Mouse (Mus musculus) brown adipose tissue, adult 24 weeks (tissue): ENCODE measurements at regions not wholly inside any gene's neighbourhood (a gene's known extent, or its start where the extent isn't known, plus 50 kb on each side); places are given as distances from the start of the nearest gene placed in this dataset.
A peak's percentile ranks its signal among the peaks of the same experiment; 100 is the strongest.

Experiments used
- H3K27ac ChIP-seq: fragments of 200-500 bp; replicated peaks from 2 replicates; pipeline ENCODE4 v1.5.1; 2012; ENCODE audit warnings: low read depth, mild to moderate bottlenecking, low read length
- H3K4me1 ChIP-seq: fragments of 200-500 bp; 2 replicates; pipeline ENCODE4 v1.6.1; 2012; ENCODE audit warnings: low read length, mixed read lengths; ENCODE audit not compliant: control insufficient read depth, insufficient read depth, insufficient read length
- H3K4me3 ChIP-seq: fragments of 200-500 bp; 2 replicates; pipeline ENCODE4 v1.5.1; 2012; ENCODE audit warnings: low read depth, mild to moderate bottlenecking, low read length, moderate library complexity; ENCODE audit not compliant: insufficient read depth

DNA sequence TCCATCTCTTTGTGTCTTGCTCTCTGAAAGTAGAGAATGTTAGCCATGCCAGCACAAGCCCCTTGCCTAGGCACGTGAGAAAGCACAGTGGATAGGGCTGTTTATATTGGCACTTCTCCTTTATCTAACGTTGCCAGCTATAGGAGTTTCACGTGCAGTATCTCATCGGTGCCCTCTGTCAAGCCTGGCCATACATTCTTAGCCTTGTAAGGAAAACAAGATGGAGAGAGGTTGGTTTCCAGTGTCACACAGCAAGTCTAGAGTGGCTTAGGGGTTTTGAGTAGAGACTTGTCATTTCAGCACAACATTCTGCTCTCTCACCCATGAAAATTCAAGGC, 88.1 kb upstream of the Bcl6 start:
- H3K27ac ChIP-seq, result peak overlapping the region; percentile 75
- H3K4me3 ChIP-seq, result no peak overlapping the region
- peaks cover 17% of the 10 kb centered on the region for H3K4me1 ChIP-seq

DNA sequence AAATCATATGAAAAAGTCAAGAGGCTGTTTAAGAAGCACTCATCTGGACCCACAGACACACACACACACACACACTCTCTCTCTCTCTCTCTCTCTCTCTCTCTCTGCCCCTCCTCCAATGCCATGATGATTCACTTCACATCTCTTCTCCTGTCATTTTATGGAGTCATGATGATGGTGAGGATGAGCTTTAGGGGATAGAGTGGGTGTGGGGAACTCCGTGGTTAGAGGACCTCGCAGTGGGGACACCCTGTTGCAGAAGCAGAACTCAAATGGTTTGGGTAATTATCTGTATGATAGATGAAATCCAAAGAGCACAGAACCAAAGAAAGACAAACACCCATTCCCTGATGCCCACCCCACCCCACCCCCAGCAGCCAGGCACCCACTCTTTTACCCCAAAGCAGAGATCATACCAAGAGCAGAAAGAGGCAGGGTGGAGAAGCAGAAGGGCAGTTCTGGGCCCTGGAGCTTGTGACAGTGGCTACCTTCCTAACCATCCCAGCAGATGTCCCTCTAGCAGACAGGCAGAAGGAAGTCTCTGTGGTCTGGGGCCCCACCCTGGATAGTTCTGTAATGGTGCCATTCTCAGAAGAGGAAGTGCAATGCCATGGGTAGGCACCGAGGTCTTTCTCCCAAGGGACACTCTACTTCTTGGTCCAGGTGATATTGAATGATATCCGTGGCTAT, 87.6 kb upstream of the Bcl6 start:
- peak overlapping the region; percentile 75 for H3K27ac ChIP-seq
- H3K4me1 ChIP-seq, result peaks cover 15% of the 10 kb centered on the region
- H3K4me3 ChIP-seq, result no peak overlapping the region

DNA sequence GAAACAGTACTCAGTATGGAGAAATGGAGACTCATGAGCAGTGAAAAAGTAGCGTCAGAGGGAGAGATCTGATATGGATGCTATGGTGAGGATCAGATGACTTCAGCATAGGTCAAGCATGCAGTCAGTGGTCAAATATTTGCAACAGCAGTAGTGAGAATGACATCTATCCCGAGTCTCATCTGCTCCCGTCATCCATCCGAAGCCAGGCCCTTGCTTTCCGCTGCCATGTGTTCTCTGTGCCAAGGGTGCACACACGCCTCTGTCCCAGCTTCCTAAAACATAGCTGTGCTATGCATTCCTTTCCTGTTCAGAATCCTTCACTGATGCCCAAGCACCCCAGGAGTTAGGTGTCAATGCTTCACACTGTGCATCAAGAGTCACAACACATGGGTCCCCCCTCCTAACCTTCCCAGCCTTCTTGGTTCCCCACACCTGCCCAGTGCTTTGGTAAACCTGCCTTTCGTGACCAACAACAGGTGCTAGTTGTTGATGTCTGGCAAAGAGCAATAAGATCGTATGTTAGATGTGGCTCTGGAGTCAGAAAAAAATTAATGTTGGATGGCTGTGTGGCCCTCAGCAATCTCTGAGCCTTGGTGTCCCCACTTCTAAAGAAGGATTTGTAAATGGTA, 85.1 kb upstream of the Bcl6 start:
- H3K27ac ChIP-seq, result no peak overlapping the region
- peaks cover 15% of the 10 kb centered on the region for H3K4me1 ChIP-seq
- H3K4me3 ChIP-seq, result no peak overlapping the region

DNA sequence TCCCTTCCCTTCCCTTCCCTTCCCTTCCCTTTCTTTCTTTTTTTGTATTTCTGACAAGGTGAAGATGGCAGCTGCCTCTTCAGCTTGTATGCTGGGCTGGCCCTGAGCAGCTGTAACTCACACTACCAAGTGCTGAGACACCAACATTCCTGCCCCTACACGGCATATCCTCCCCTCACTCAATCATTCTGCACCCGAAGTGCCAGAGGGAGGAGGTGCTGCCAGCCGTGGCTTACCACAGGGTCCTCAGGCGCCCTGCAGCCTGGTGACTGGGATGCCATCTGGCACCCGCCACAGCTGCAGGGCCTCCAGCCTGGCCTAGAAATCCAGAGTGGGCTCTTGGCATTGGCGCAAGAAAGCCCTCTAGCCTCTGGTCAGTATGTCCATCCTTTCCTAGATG, 84.4 kb upstream of the Bcl6 start:
- Histone ChIP-seq H3K4me3 (no peak overlapping the region), H3K4me1 (peaks cover 15% of the 10 kb centered on the region), H3K27ac (no peak overlapping the region)

DNA sequence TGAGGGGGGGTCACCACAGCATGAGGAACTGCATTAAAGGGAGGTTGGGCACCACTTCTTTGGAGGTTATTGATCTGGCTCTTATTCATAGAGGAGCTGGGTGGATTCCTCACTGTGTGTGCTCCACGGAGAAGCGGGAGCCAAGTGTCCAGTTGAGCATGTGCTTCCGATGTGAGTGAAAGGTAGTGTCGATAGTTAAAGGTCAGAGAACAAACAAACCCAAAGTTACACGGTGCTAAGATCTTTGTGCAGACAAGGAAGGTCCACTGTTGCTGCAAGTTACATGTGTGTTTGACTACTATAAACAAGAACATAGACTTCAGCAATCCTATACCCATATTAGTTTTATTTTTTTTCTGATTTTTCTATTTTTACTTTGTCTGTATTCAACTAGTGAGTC, 80.8 kb upstream of the Bcl6 start:
- no peak overlapping the region for H3K27ac ChIP-seq
- H3K4me3 ChIP-seq, result no peak overlapping the region
- H3K4me1 ChIP-seq, result no peaks in the 10 kb centered on the region

DNA sequence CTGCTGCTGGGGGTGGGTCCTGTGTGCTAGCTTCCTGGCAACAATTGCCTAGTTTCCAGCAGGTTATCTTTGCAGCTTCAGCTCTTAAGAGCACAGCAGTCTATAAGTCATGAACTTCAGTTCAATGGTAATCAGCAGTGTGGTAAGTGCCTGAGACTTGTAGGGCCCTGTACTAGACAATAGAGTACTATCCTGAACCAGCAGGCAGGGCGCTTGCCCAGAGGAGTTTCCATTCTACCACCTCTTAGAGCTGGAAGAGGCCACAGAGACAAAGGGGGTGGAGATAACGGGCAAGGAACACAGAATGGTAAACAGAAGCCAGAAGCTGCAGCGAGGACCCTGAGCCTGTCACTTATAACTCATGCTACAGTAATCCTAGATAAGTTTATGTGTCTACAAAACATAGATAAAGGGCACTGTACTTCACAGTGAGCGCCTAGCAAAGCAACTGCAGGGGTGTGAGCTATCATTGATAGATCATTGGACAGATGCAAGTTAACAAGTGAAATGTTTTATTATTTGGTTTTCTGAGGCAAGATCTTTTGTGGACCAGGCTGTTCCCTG, 79.7 kb upstream of the Bcl6 start:
- Histone ChIP-seq H3K4me3 (no peak overlapping the region), H3K4me1 (no peaks in the 10 kb centered on the region), H3K27ac (no peak overlapping the region)

DNA sequence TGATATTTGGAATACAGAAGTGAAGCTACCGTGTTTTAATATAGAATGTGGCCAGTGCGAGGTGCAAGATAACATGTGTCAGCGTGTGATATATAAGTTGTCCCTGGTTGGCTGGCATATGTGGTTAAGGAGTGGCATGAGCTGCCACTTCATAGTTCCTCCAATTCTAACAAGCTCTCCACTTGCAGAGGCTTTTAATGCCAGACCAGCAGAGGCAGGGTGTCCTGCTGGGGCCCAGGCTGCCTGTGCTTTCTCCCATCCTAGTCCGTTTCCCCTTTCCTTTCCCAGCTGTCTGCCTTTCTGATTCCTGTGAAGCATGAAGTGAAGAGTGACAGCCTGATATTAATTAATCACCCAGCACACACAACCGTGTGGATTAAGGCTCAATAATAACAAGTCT, 73.7 kb upstream of the Bcl6 start:
- Histone ChIP-seq H3K4me3 (no peak overlapping the region), H3K27ac (no peak overlapping the region), H3K4me1 (peaks cover 8% of the 10 kb centered on the region)

DNA sequence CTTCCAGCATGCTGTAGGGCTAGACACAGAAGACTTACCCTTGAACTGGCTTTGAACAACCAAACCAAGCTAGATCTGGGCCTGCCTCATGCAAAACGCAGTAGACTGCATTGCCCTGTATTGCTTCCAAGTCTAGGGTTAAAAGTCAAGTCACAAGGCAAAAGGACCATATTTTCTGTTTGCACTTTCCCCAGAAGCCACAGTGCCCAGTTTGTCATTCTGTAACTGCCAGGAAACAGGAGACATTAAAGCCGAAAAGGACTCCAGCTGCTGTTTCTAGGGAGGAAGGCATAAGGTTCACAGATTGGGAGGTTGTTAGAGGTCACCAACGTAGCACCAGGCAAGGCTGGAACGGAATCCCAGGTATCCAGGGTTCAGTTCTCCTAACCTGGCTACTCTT, 72.8 kb upstream of the Bcl6 start:
- H3K27ac ChIP-seq, result peak overlapping the region; percentile 9; the same call in 1 of the 2 replicates
- H3K4me3 ChIP-seq, result no peak overlapping the region
- H3K4me1 ChIP-seq, result peaks cover 14% of the 10 kb centered on the region

DNA sequence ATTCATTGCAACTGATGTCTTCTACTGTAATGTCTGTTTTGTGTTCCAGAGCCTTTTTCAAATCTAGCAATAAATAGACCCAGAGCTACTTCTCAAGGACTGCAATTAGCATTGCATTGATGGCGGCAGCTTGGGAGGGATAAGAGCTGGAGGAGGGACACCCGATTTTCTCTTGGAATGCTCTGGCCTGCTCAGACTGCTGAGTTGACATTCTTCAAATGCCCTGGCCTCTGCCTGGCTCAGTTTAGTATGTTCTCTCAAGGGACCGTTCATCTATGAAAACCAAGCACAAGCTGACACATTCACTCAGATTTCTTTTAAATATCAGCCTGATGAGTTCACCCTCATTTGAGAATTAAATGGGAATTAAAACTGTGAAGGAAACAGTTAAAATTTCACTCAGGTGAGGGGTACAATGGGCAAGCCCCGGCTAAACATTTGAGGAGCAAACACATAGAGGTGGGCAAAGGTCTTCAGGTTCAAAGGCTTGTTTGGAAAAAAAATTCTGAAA, 70.5 kb upstream of the Bcl6 start:
- peaks cover 16% of the 10 kb centered on the region for H3K4me1 ChIP-seq
- no peak overlapping the region for H3K4me3 ChIP-seq
- H3K27ac ChIP-seq, result 0 out of 2 replicates have a peak overlapping the region, but pooled peaks have one; percentile 32

DNA sequence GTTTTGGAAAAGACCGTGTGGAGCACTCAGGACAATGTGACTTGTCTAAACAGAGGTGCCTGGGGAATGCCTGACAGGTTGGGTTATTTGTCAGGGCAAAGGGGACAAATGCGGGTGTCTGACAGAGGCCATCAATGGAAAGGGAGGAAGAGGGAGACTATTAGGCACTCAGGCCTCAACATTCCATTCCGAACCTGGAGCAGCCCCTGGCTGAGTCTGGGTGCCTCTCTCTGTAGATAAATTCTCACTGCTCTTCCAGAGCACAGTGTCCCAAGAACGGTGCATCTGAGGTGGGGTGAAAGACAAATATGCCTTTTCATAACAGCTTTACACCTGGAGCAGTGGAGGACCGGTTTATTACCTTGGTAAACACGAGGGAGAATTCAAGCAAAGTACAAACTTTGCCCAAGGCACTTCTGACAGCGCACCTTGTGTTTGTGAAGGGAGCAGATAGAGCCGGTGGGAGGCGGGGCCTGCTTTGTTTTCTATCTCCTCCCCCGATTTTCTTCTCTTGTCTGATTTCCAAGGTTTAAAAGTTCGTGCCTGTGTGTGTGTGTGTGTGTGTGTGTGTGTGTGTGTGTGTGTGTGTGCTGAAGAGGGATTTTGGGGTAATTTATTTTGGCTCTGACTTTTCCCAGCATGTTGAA, 68.4 kb upstream of the Bcl6 start:
- Histone ChIP-seq H3K27ac (peak overlapping the region; percentile 80), H3K4me3 (no peak overlapping the region), H3K4me1 (peaks cover 16% of the 10 kb centered on the region)

DNA sequence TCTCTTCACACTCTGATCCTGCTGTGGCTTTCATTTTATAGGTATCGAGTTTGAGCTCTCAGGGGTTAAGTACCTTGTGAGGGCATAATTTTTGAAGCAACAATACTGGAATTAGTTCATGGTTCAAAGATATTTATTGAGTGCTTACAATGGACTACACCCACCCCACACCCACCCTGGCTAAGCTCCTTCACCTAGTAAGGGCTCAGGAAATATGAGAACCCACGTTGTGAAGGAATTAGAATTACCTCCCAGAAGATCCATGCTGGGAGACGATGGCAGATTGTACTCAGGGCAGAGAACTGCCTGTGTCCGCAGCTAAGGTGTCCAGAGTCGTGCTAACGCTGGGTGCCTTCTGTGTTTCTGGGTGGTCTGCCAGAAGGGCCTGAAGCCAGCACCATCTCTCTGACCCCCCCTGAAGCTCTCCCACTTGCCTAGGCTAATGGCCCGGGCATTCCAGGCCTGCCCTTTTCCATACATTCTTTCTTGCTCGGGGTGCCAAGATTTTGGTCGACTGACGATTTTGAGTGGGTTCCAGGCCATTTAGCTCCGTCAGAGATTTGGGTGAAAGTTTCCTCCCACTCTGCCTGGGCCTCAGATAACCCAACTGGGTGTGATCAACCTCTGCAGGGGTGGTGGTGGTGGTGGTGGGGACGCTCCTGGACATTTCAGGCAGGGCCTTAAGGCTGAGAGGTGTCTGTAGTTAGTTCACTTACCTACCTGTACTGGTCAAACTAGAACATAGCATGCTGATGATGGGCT, 67.7 kb upstream of the Bcl6 start:
- no peak overlapping the region for H3K4me3 ChIP-seq
- peak overlapping the region; percentile 80 for H3K27ac ChIP-seq
- peaks cover 16% of the 10 kb centered on the region for H3K4me1 ChIP-seq

DNA sequence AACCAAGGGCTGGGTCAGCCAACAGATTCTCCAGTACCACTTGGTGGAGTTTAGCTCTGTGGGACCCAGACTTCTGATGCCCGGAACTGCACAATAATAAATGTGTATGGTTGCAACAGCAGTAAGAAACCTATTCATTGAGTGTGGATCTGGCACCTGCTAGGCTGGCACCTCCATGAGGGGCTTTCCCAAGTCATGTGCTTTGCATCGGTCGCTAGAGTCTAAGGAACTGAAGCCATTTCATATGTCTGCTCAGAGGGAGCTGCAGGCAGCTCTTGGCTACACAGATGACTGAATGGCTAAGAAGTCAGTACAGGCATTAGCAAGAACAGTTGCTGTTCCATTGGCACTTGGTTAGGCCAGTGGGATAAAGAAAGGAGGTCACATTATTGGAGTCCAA, 65.6 kb upstream of the Bcl6 start:
- Histone ChIP-seq H3K4me3 (no peak overlapping the region), H3K4me1 (peaks cover 16% of the 10 kb centered on the region), H3K27ac (no peak overlapping the region)

DNA sequence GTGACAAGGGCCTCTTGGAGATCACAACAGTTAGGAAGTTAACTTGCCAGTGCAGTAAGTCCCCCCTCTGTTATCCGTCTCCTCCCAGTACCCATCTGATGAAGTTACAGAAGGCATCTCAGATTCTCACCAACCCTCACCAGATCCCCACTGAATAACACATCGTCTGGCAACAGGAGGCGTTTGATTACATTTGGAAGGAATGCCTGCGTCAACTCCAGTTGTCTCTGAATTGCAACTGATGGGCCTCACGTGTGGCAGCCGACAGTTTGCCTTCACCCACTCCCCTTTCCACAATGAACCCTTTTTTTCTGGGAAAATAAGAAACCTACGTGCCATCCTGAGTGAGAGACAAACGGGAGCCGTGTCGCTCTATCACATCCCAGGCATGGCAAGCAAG, 64.8 kb upstream of the Bcl6 start:
- no peak overlapping the region for H3K4me3 ChIP-seq
- H3K4me1 ChIP-seq, result peaks cover 14% of the 10 kb centered on the region
- no peak overlapping the region for H3K27ac ChIP-seq

DNA sequence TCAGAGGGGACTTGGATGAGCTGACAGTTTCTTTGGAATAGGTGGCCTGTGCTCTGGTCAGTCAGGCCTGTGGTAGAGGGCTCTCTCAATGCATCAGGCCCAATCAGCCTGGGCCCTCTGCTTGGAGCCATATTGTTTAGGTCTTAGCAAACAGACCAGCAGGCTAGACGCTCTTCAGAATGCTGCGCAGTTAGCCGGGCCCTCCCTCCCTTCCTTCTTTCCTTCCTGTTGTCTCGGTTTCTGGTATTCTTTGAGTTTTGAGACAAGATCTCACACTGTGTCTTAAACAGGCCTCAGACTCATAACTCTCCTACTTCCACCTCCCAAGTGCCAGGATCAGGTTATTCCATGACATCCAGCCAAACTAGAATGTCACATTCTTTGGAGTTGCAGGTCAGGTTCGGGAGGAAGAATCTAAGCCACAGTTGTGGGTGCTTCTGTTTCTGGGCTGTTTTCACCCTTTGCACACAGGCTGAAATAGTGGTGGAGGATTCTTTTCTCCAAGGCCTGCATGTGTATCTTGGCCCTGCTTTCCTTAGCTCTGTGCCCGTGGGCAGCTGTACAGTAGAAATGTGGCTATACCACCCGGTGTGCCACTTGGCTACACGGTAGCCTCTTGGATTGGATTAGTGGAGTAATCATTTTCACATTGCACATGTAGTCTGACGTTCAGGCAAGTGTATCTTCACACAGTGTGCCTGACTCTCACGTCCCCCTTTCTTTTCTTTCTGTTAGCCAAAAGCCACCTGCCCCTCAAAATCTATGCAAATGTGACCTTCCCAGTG, 62.4 kb upstream of the Bcl6 start:
- H3K4me3 ChIP-seq, result no peak overlapping the region
- no peak overlapping the region for H3K27ac ChIP-seq
- no peaks in the 10 kb centered on the region for H3K4me1 ChIP-seq
